Mouse (Mus musculus) ovary, postnatal 10 days (tissue): ENCODE results near the gene Anxa6.

ENCODE experiments used
- DNase-seq: peaks from one replicate; pipeline ENCODE4 v3.0.0; 2022; ENCODE audit warnings: low spot score

The Anxa6 gene

GRCm38 (mm10) chr11:54929290-54929689, 104.0 kb downstream of the Anxa6 start:
- DNase-seq, result no peak
